Mouse (Mus musculus): ENCODE data around the gene Gabpb1. TPM values are rescaled to one million over a fixed set of nuclear protein-coding genes. Genes with fewer than 3 reads are reported as not detected.

Gene Gabpb1
- polyA plus RNA-seq, 1 experiment = 6.0 TPM

DNA sequence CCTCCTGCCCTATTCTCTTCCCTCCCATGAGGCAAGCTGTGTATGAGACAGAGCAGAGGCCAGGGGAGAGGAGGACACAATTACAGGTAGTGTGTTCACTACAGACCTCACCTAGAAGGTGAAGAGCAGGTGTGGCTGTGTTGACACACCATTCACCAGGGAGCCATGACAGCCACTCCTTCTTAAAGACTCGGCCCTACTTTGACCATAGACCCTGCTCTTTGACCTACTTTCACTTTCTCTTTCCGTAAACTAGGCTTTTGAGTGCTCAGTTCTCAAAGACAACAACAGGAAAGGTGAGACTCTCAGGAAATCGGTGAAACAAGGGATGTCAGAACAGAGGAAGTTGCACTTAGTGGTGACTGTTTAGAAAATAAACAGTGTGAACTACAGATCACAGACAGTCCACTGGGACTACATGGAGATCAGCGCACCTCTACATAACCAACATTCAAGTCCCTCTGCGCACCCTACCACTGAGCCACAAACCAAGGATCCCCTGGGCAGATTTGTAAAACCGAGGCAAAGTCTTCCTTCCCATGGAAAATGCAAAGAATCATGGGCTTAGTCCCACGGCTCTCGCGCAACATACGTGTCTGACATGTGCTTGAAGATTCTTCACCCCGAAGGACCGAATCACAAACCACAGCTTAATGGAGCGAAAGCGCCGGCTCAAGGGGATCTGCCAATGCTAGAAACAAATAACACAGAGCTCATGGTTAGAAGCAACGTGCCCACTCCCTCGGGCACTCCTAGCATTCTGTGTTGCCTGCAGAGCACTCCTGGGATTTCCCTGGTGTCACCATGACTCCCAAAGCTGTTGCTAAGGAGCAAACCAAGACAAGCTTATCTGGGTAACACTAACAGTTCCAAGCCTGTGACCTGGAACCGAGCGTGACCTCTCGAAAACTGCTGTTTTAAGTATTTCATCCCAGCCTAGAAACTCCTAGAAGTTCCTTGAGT is 78.6 kb downstream of the Gabpb1 start:
- H3K4me1 ChIP-seq = peaks cover 50% of the 10 kb centered on the region
- no peaks in the 10 kb centered on the region for H3K9me3 ChIP-seq
- no peak for TF ChIP-seq GATA1 (IDR thresholded peaks at IDR 0.05; ENCODE audit: borderline replicate concordance, low read length)
- TF ChIP-seq FLI1 (IDR thresholded peaks at IDR 0.05; ENCODE audit: low read length) = no peak
- peak overlapping the region; percentile 86 for H3K4me3 ChIP-seq (replicated peaks)
- peaks cover 20% of the 10 kb centered on the region for H3K27me3 ChIP-seq (replicated peaks)
- no peaks in the 10 kb centered on the region for H3K36me3 ChIP-seq (replicated peaks; ENCODE audit: low read length)

DNA sequence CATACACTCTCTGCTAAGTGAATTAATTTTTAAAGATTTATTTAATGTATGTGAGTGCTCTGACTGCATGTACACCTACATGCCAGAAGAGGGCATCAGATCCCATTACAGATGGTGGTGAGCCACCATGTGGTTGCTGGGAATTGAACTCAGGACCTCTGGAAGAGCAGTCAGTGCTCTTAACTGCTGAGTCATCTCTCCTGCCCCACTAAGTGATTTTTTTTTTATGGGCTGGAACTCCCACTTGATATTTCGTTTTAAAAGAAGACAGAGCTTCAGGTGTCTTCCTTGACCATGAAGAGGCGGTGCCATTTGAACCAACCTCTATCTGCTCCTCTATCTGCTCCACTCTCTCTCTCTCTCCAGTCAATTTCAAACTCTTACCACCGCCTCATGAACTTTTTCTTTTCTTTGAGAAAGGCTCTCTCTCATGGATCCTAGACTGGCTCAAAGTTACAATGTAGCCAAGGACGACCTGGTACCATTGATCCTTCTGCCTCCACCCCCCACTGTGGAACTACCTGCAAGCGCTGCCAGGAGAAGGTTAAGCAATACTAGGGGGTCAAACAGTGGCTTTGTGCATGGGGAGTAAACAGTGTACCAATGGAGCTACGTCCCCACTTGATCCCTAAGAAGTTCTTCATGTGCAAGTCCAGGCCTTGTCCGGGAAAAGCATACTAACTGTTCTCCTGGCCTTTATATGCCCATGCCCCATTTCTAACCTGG is 79.6 kb downstream of the Gabpb1 start:
- H3K9me3 ChIP-seq = no peaks in the 10 kb centered on the region
- peaks cover 44% of the 10 kb centered on the region for H3K4me1 ChIP-seq
- H3K4me3 ChIP-seq (replicated peaks) = peak overlapping the region; percentile 8
- peaks cover 18% of the 10 kb centered on the region for H3K27me3 ChIP-seq (replicated peaks)
- H3K36me3 ChIP-seq (replicated peaks; ENCODE audit: low read length) = no peaks in the 10 kb centered on the region
- no peak for TF ChIP-seq GATA1 (IDR thresholded peaks at IDR 0.05; ENCODE audit: borderline replicate concordance, low read length)
- TF ChIP-seq FLI1 (IDR thresholded peaks at IDR 0.05; ENCODE audit: low read length) = no peak

GRCm38 (mm10) chr2:126593831-126594610 is 82.1 kb downstream of the Gabpb1 start:
- H3K36me3 ChIP-seq (replicated peaks; ENCODE audit: low read length) = no peaks in the 10 kb centered on the region
- peaks cover 2% of the 10 kb centered on the region; the same call in 1 of the 2 replicates for H3K9me3 ChIP-seq
- H3K27me3 ChIP-seq (replicated peaks) = peaks cover 2% of the 10 kb centered on the region
- peak overlapping the region; percentile 78 for H3K4me3 ChIP-seq (replicated peaks)
- TF ChIP-seq FLI1 (IDR thresholded peaks at IDR 0.05; ENCODE audit: low read length) = no peak
- TF ChIP-seq GATA1 (IDR thresholded peaks at IDR 0.05; ENCODE audit: borderline replicate concordance, low read length) = no peak
- peaks cover 38% of the 10 kb centered on the region for H3K4me1 ChIP-seq

- TF ChIP-seq GATA1 (IDR thresholded peaks at IDR 0.05; ENCODE audit: borderline replicate concordance, low read length) (no peak), FLI1 (IDR thresholded peaks at IDR 0.05; ENCODE audit: low read length) (no peak)
- H3K27me3 ChIP-seq (replicated peaks) = peaks cover 2% of the 10 kb centered on the region
- peaks cover 8% of the 10 kb centered on the region; the same call in 1 of the 2 replicates for H3K9me3 ChIP-seq
- no peaks in the 10 kb centered on the region for H3K36me3 ChIP-seq (replicated peaks; ENCODE audit: low read length)
- no peak overlapping the region for H3K4me3 ChIP-seq (replicated peaks)
- peaks cover 28% of the 10 kb centered on the region for H3K4me1 ChIP-seq
Measured at GRCm38 (mm10) chr2:126591304-126591703, 84.8 kb downstream of the Gabpb1 start.

DNA sequence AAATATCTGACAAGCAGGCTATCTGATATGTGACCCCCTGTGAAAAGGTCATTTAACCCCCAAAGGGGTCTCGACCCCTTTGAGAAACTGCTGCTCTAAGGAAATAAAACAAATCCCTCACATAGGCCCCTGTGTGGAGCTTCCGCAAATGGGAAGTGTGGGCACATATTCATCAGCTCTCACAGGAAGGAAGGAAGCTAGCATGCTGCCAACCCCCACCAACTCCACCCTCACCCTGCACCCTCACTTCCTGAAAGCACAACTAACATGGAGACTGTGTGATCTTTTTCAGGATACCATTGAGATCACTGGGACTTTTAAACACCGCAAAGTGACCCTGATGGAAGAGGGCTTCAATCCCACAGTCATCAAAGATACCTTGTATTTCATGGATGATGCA is 88.7 kb downstream of the Gabpb1 start:
- TF ChIP-seq GATA1 (IDR thresholded peaks at IDR 0.05; ENCODE audit: borderline replicate concordance, low read length) (no peak), FLI1 (IDR thresholded peaks at IDR 0.05; ENCODE audit: low read length) (no peak)
- Histone ChIP-seq H3K4me3 (replicated peaks) (no peak overlapping the region), H3K4me1 (peaks cover 19% of the 10 kb centered on the region), H3K36me3 (replicated peaks; ENCODE audit: low read length) (no peaks in the 10 kb centered on the region), H3K9me3 (peaks cover 8% of the 10 kb centered on the region; the same call in 1 of the 2 replicates), H3K27me3 (replicated peaks) (peaks cover 2% of the 10 kb centered on the region)

DNA sequence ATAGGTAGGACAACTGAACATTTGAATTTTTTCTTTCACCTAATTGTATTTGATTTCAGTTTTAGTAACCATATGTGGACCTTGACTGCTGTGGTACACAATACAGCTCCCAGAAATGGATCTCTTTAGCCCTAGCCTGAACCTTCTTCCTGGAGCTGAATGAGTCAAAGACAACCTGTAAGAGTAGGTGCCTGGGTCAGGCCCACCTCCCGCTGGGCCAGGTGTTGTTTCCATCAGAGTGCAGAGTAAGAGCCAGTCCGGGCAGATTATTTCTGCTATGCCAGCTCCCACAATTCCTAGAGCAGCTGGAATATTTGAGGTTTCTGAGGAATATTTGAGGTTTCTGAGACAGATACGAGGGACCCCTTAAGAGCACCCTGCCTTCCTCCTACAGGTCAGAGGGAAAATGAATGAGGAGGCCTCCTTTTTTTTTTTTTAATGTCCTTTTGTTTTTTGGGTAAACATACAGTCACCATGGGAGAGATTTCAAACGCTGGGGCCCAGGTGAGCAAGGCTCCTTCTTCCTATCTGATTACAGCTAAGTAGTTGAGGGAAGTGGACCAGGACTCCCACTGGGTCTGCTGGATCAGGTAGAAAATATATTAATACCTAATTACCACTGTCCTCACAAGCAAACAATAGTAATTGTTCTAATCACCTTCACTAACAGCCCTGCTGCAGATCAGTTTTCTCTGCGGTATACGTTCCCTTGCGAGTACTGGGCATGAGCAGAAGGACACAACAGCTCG is 91.3 kb downstream of the Gabpb1 start:
- Histone ChIP-seq H3K4me3 (replicated peaks) (no peak overlapping the region), H3K4me1 (peaks cover 14% of the 10 kb centered on the region), H3K9me3 (peaks cover 8% of the 10 kb centered on the region; the same call in 1 of the 2 replicates), H3K36me3 (replicated peaks; ENCODE audit: low read length) (no peaks in the 10 kb centered on the region), H3K27me3 (replicated peaks) (peaks cover 4% of the 10 kb centered on the region)
- TF ChIP-seq GATA1 (IDR thresholded peaks at IDR 0.05; ENCODE audit: borderline replicate concordance, low read length) (no peak), FLI1 (IDR thresholded peaks at IDR 0.05; ENCODE audit: low read length) (no peak)

GRCm38 (mm10) chr2:126583960-126584359 is 92.2 kb downstream of the Gabpb1 start:
- Histone ChIP-seq H3K27me3 (replicated peaks) (peaks cover 4% of the 10 kb centered on the region), H3K4me1 (peaks cover 18% of the 10 kb centered on the region), H3K9me3 (peaks cover 5% of the 10 kb centered on the region; the same call in 1 of the 2 replicates), H3K4me3 (replicated peaks) (no peak overlapping the region), H3K36me3 (replicated peaks; ENCODE audit: low read length) (no peaks in the 10 kb centered on the region)
- no peak for TF ChIP-seq GATA1 (IDR thresholded peaks at IDR 0.05; ENCODE audit: borderline replicate concordance, low read length)

DNA sequence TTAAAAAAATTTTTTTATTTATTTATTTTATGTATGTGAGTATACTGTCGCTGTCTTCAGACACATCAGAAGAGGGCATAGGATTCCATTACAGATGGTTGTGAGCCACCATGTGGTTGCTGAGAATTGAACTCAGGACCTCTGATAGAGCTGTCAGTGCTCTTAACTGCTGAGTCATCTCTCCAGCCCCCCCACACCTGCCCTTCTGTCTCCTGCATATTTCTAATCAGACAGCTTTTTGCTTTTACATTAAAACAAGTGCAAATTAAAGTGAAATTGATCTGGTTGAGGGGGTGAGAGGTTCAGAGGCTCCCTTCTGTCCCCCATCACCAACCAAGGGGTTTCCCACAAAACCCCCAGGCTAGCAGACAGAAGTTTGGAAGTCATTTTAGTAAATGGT is 96.9 kb downstream of the Gabpb1 start:
- TF ChIP-seq FLI1 (IDR thresholded peaks at IDR 0.05; ENCODE audit: low read length) (no peak), GATA1 (IDR thresholded peaks at IDR 0.05; ENCODE audit: borderline replicate concordance, low read length) (no peak)
- Histone ChIP-seq H3K27me3 (replicated peaks) (peaks cover 6% of the 10 kb centered on the region), H3K9me3 (0 out of 2 replicates have a peak, but pooled peaks cover 3% of the 10 kb centered on the region), H3K4me1 (peaks cover 4% of the 10 kb centered on the region; the same call in 1 of the 2 replicates), H3K4me3 (replicated peaks) (no peak overlapping the region), H3K36me3 (replicated peaks; ENCODE audit: low read length) (no peaks in the 10 kb centered on the region)

Other genes starting within 250 kb of the Gabpb1 start
- gene Atp8b4, start 175.7 kb downstream of the Gabpb1 start, polyA plus RNA-seq (2012; ENCODE audit: insufficient read depth, low replicate concordance) = 0.38 TPM in 2 replicates
- gene Slc27a2, start 123.9 kb downstream of the Gabpb1 start, polyA plus RNA-seq (2012; ENCODE audit: insufficient read depth, low replicate concordance) = not detected in 2 replicates
- gene Hdc, start 57.0 kb downstream of the Gabpb1 start, polyA plus RNA-seq (2012; ENCODE audit: insufficient read depth, low replicate concordance) = 2.1 and 8.8 TPM in 2 replicates
- 1.3 and 9.7 TPM in 2 replicates for gene Usp8, start 31.0 kb upstream of the Gabpb1 start, polyA plus RNA-seq (2012; ENCODE audit: insufficient read depth, low replicate concordance)
- 0.11 TPM in 1 of 2 replicates, not detected in the other for gene Usp50, start 107.1 kb upstream of the Gabpb1 start, polyA plus RNA-seq (2012; ENCODE audit: insufficient read depth, low replicate concordance)
- 0.63 and 1.3 TPM in 2 replicates for gene Trpm7, start 199.9 kb upstream of the Gabpb1 start, polyA plus RNA-seq (2012; ENCODE audit: insufficient read depth, low replicate concordance)